Mouse (Mus musculus) right cerebral cortex, adult 2 months (tissue): ENCODE results near the gene Vmn1r52.
"Not testable (repeated sequence)": the region's sequence is repeated elsewhere in the genome, so short reads cannot be mapped to it uniquely, and the experiment has no call there.

Experiments used
- DNase-seq, 2 experiments: peaks; one replicate each; pipeline ENCODE4 v3.0.0; 2021 to 2022; ENCODE audit warnings: low spot score in 2 of 2

Vmn1r52 gene

GRCm38 (mm10) chr6:90174508-90174907 lies at the start of gene Vmn1r52:
Vmn1r52 (plus strand) TSS chr6:90174808.
- DNase-seq: no peak

- DNase-seq: no peak
These were observed 14.5 kb upstream of the Vmn1r52 start for GRCm38 (mm10) chr6:90160139-90160538.

GRCm38 (mm10) chr6:90202493-90202892 lies 27.9 kb downstream of the Vmn1r52 start, which contains the start of gene V1ra8:
V1ra8 (plus strand) TSS chr6:90202793.
- not testable (repeated sequence) for DNase-seq

GRCm38 (mm10) chr6:90224338-90224737 lies 49.7 kb downstream of the Vmn1r52 start, which contains the start of gene Vmn1r53:
Vmn1r53 (minus strand) TSS chr6:90224438.
- DNase-seq: no peak
